Mouse (Mus musculus) heart, postnatal 0 days (tissue): ENCODE results near the gene Klra3. TPM values are rescaled to one million over a fixed set of nuclear protein-coding genes. Genes with fewer than 3 reads are reported as not detected.
"Not testable (repeated sequence)": the region's sequence is repeated elsewhere in the genome, so short reads cannot be mapped to it uniquely, and the experiment has no call there.

Experiments used
- ATAC-seq: fragments of 200-750 bp; cut with Nextera tagmentation; 2 replicates; pipeline ENCODE4 v1.8.0; 2017; ENCODE audit warnings: low read depth, moderate number of reproducible peaks, moderate library complexity; ENCODE audit not compliant: insufficient read depth
- DNase-seq: peaks from one replicate; pipeline ENCODE4 v3.0.0-alpha.2; 2016; ENCODE audit warnings: low spot score
- H3K27ac ChIP-seq: fragments of 300-500 bp; sonication (generic); 2 replicates; pipeline ENCODE4 v1.5.1; 2014; ENCODE audit warnings: low read depth, mild to moderate bottlenecking
- H3K27me3 ChIP-seq: fragments of 300-500 bp; sonication (generic); 2 replicates; pipeline ENCODE4 v1.6.1; 2014; ENCODE audit warnings: low read length, mixed read lengths; ENCODE audit not compliant: control insufficient read depth, insufficient read depth
- H3K36me3 ChIP-seq: fragments of 300-500 bp; sonication (generic); replicated peaks from 2 replicates; pipeline ENCODE4 v1.6.1; 2014; ENCODE audit warnings: low read length, mixed read lengths; ENCODE audit not compliant: control insufficient read depth, insufficient read depth
- H3K4me1 ChIP-seq: fragments of 300-500 bp; sonication (generic); 2 replicates; pipeline ENCODE4 v1.6.1; 2014; ENCODE audit warnings: antibody characterized with exemption; ENCODE audit not compliant: control insufficient read depth, insufficient read depth
- H3K4me2 ChIP-seq: fragments of 300-500 bp; sonication (generic); 2 replicates; pipeline ENCODE4 v1.6.1; 2014; ENCODE audit warnings: low read depth, mild to moderate bottlenecking, low read length, moderate library complexity
- H3K4me3 ChIP-seq: fragments of 300-500 bp; sonication (generic); 2 replicates; pipeline ENCODE4 v1.5.1; 2014; ENCODE audit warnings: low read depth, low read length
- H3K9ac ChIP-seq: fragments of 300-500 bp; sonication (generic); replicated peaks from 2 replicates; pipeline ENCODE4 v1.6.1; 2014; ENCODE audit warnings: low read depth, low read length, mixed read lengths
- H3K9me3 ChIP-seq: fragments of 300-500 bp; sonication (generic); replicated peaks from 2 replicates; pipeline ENCODE4 v1.6.1; 2016; ENCODE audit warnings: low read length; ENCODE audit not compliant: control insufficient read depth
- CTCF ChIP-seq: IDR thresholded peaks from 2 replicates; pipeline ENCODE4 v1.5.1; 2016; ENCODE audit warnings: antibody characterized with exemption, control low read depth, low read depth
- EP300 ChIP-seq: IDR thresholded peaks from 2 replicates; pipeline ENCODE4 v1.6.1; 2016; ENCODE audit warnings: antibody characterized with exemption, low read depth
- WGBS: fragments of 180-500 bp; shearing (Covaris S2); extraction: QIAGEN DNeasy Blood & Tissue Kit; methylation state at CpG from one replicate; pipeline ENCODE4 v1.1.7; 2014; 5-methylcytosine and 5-hydroxymethylcytosine counted together
- polyA plus RNA-seq: library from polyadenylated mRNA; unstranded; fragments of >200 nt; fragmentation: Nextera tagmentation; extraction: Ambion mirVana; gene quantifications from 2 replicates; pipeline ENCODE4 v1.2.1, GENCODE M21; 2015
- total RNA-seq: library from RNA; depleted of rRNA; stranded (reverse); fragments of >200 nt; gene quantifications from 2 replicates; pipeline ENCODE4 v1.2.3, GENCODE M21; 2014; ENCODE audit warnings: low replicate concordance; rRNA removed

Gene Klra3
- not detected in 2 replicates for total RNA-seq
- polyA plus RNA-seq, result not detected in 2 replicates

DNA sequence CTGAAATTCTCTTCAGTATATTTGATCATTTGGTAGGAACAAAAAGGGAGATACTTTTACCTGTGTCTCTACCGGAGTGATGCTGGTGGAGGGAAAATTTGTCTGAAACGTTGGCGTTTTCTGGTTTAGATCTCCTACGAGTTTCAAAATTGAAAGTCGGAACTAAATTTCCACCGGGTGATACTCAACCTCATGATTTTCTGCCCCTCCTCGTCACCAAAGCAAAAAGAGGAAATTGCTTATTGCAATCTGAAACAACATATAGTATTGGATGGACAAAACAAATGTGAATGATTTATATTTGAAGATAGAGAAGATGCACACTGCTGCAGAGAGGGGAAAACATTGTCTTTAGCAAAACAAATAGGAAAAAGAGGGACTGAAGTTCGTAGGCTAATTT is at the start of gene Klra3:
Klra3 (minus strand) TSS at position 164 of the 400 bp plus-strand sequence.
- Histone ChIP-seq H3K4me2 (no peak within 1 kb of the TSS), H3K36me3 (no peaks in the 10 kb centered on the region), H3K27me3 (no peaks in the 10 kb centered on the region), H3K4me1 (no peaks in the 10 kb centered on the region), H3K9me3 (no peaks in the 10 kb centered on the region), H3K4me3 (no peak within 1 kb of the TSS), H3K27ac (no peak within 1 kb of the TSS), H3K9ac (no peak within 1 kb of the TSS)
- no peak for TF ChIP-seq EP300
- TF ChIP-seq CTCF, result no peak
- WGBS, result 68% methylated on average over 8 of the region's 8 CpGs
- no peak for DNase-seq
- no peak for ATAC-seq

- H3K36me3 ChIP-seq, result no peaks in the 10 kb centered on the region
- no peak for ATAC-seq
- no peak for TF ChIP-seq EP300
- H3K9ac ChIP-seq, result no peak within 1 kb of the TSS
- no peaks in the 10 kb centered on the region for H3K4me1 ChIP-seq
- H3K4me2 ChIP-seq, result no peak within 1 kb of the TSS
- no peak within 1 kb of the TSS for H3K27ac ChIP-seq
- H3K9me3 ChIP-seq, result no peaks in the 10 kb centered on the region
- H3K4me3 ChIP-seq, result no peak within 1 kb of the TSS
- DNase-seq, result no peak
- WGBS, result 74% methylated on average over 2 of the region's 2 CpGs
- H3K27me3 ChIP-seq, result no peaks in the 10 kb centered on the region
These were observed 49.4 kb upstream of the Klra3 start, which contains the start of gene Klra1 for GRCm38 (mm10) chr6:130386750-130387149. Klra1 (minus strand) TSS chr6:130386874.

GRCm38 (mm10) chr6:130385803-130386202 is 48.4 kb upstream of the Klra3 start:
- DNase-seq, result no peak
- H3K27ac ChIP-seq, result no peak overlapping the region
- H3K36me3 ChIP-seq, result no peaks in the 10 kb centered on the region
- TF ChIP-seq CTCF (no peak), EP300 (no peak)
- H3K4me1 ChIP-seq, result no peaks in the 10 kb centered on the region
- H3K9me3 ChIP-seq, result no peaks in the 10 kb centered on the region; the same call in 1 of the 2 replicates
- no peak overlapping the region for H3K4me3 ChIP-seq
- 35% methylated on average over 1 of the region's 1 CpGs for WGBS
- ATAC-seq, result no peak
- no peak overlapping the region for H3K4me2 ChIP-seq
- H3K27me3 ChIP-seq, result no peaks in the 10 kb centered on the region
- H3K9ac ChIP-seq, result no peak overlapping the region

DNA sequence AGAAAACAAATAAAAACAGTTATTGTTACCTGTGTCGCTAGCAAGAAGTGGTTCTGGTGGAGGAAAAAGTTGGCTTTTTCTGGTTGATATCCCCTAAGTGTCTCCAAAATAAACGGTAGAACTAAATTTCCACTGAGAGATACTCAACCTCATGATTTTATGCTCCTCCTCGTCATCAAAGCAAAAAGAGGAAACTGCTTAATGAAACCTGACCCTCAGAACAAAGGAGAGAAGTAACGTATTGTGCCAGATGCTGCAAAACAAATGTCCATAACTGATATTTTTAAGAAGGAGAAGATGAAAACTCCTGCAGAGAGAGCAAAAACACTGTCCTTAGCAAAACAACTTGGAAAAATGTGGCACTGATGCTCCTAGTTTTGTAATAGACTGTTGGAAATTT is 45.0 kb upstream of the Klra3 start:
- Histone ChIP-seq H3K27ac (no peak overlapping the region), H3K4me3 (no peak overlapping the region), H3K36me3 (no peaks in the 10 kb centered on the region), H3K4me1 (no peaks in the 10 kb centered on the region), H3K9ac (no peak overlapping the region), H3K4me2 (no peak overlapping the region), H3K27me3 (no peaks in the 10 kb centered on the region), H3K9me3 (peaks cover 3% of the 10 kb centered on the region; the same call in 1 of the 2 replicates)
- 53% methylated on average over 4 of the region's 4 CpGs for WGBS
- TF ChIP-seq CTCF, result no peak
- no peak for TF ChIP-seq EP300
- ATAC-seq, result no peak
- no peak for DNase-seq

DNA sequence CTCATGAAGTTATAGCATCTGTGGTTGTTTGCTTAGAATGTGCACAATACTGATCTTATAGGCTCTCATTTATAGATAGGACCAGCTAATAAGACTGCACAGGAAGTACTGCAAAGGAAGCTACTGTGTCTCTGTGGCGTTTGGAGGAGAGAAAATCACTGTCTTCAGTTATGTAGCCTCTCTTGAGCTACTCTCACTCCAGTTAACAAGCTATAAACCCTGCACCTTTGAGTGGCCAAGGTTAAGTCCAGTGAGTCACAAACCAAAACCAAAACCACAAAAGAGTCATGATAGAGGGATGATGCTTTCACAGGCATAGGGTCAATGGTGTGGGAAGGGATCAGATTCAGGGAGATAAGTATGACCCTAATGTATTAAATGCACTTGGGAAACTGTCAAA is 8.0 kb upstream of the Klra3 start:
- H3K9me3 ChIP-seq, H3K27me3 ChIP-seq, DNase-seq, H3K4me3 ChIP-seq, H3K9ac ChIP-seq, H3K27ac ChIP-seq, H3K4me2 ChIP-seq, H3K36me3 ChIP-seq, H3K4me1 ChIP-seq, ATAC-seq: not testable (repeated sequence)
- 19% methylated on average over 1 of the region's 1 CpGs for WGBS

- ATAC-seq, DNase-seq, H3K4me2 ChIP-seq, H3K27ac ChIP-seq, H3K27me3 ChIP-seq, H3K4me1 ChIP-seq, H3K36me3 ChIP-seq, H3K4me3 ChIP-seq, H3K9ac ChIP-seq, H3K9me3 ChIP-seq: not testable (repeated sequence)
- 65% methylated on average over 2 of the region's 2 CpGs for WGBS
These were observed 4.6 kb upstream of the Klra3 start for GRCm38 (mm10) chr6:130341973-130342372.
